Mouse (Mus musculus): ENCODE measurements around the gene Arl3. TPM values are rescaled to one million over a fixed set of nuclear protein-coding genes. Genes with fewer than 3 reads are reported as not detected.

The Arl3 gene
- polyA plus RNA-seq, 1 experiment: 266 TPM

DNA sequence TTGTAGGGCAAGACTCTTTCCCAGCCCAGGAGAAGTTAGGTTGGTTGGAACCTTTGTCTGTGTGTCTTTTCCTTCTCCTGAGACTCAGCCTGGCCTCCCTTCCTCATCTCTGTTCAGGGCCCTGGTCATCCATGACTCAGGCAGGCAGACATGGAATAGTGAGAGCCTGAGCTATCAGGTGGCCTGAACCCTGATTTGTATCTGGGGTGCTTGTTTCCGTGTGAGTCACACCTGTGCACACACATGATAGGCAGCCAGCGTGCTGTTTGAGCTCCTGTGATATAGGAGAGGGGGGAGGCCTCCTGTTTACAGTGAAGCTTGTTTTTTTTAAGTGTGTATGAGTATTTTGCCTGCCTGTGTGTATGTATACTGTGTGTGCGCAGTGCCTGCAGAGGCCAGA lies 63.8 kb downstream of the Arl3 start:
- H3K36me3 ChIP-seq (ENCODE audit: control insufficient read depth, insufficient read depth, low read length): no peaks in the 10 kb centered on the region
- TF ChIP-seq POLR2A (IDR thresholded peaks at IDR 0.05; ENCODE audit: control insufficient read depth, low read depth, low read length) (no peak), CTCF (IDR thresholded peaks at IDR 0.05; ENCODE audit: control insufficient read depth, insufficient read depth, insufficient replicate concordance, low read depth, low read length) (no peak)
- no peaks in the 10 kb centered on the region for H3K27me3 ChIP-seq (ENCODE audit: control insufficient read depth, insufficient read depth, low read length)
- no peak overlapping the region for H3K27ac ChIP-seq (ENCODE audit: control insufficient read depth, insufficient read depth, low read depth, low read length)
- no peak overlapping the region for H3K4me3 ChIP-seq (ENCODE audit: control insufficient read depth, low read depth, low read length)
- H3K4me1 ChIP-seq (ENCODE audit: control insufficient read depth, insufficient read depth, low read length): peaks cover 4% of the 10 kb centered on the region

DNA sequence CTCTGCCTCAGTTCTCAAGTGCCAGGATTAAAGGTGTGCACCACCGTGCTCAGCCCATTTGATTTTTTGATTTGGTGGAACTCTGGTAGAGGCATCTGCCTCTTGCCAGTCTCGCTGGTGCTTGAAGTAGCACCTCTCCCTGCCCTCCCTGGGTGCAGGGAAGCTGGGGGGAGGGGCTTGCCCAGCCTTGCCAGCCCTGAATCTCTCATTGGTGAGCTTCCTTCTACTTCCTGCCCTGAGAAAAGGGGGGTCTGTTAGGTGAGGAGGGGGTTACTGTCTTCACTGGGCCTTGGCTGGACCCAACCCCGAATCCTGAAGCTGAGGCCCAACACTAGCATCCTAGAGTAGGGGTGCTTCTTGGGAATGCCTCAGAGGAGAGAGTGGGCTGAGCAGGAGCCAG lies 64.3 kb downstream of the Arl3 start:
- Histone ChIP-seq H3K36me3 (ENCODE audit: control insufficient read depth, insufficient read depth, low read length) (no peaks in the 10 kb centered on the region), H3K27me3 (ENCODE audit: control insufficient read depth, insufficient read depth, low read length) (no peaks in the 10 kb centered on the region), H3K4me1 (ENCODE audit: control insufficient read depth, insufficient read depth, low read length) (peaks cover 5% of the 10 kb centered on the region), H3K27ac (ENCODE audit: control insufficient read depth, insufficient read depth, low read depth, low read length) (no peak overlapping the region), H3K4me3 (ENCODE audit: control insufficient read depth, low read depth, low read length) (no peak overlapping the region)
- no peak for TF ChIP-seq CTCF (IDR thresholded peaks at IDR 0.05; ENCODE audit: control insufficient read depth, insufficient read depth, insufficient replicate concordance, low read depth, low read length)

DNA sequence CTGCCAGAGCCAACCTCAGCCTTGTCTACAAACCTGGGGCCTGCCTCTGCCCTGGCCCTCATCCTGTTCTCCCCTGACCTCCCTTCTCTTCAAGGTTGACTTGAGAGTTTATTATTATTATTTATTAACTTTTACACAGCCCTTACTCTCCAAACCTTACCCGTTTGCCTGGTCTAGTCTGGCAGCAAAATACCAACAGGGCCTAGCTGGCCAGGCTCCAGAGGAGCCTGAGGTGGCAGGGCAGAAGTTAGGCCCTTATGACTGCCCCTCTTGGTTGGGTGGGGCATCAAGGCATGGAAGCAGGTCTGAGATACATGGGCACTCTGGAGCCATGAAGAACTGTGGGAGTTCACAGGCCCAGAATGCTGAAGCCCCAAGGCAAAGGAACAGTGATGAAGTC lies 65.2 kb downstream of the Arl3 start:
- Histone ChIP-seq H3K4me3 (ENCODE audit: control insufficient read depth, low read depth, low read length) (no peak overlapping the region), H3K36me3 (ENCODE audit: control insufficient read depth, insufficient read depth, low read length) (no peaks in the 10 kb centered on the region), H3K27me3 (ENCODE audit: control insufficient read depth, insufficient read depth, low read length) (no peaks in the 10 kb centered on the region), H3K4me1 (ENCODE audit: control insufficient read depth, insufficient read depth, low read length) (peaks cover 6% of the 10 kb centered on the region), H3K27ac (ENCODE audit: control insufficient read depth, insufficient read depth, low read depth, low read length) (no peak overlapping the region)
- no peak for TF ChIP-seq POLR2A (IDR thresholded peaks at IDR 0.05; ENCODE audit: control insufficient read depth, low read depth, low read length)
- TF ChIP-seq CTCF (IDR thresholded peaks at IDR 0.05; ENCODE audit: control insufficient read depth, insufficient read depth, insufficient replicate concordance, low read depth, low read length): no peak

DNA sequence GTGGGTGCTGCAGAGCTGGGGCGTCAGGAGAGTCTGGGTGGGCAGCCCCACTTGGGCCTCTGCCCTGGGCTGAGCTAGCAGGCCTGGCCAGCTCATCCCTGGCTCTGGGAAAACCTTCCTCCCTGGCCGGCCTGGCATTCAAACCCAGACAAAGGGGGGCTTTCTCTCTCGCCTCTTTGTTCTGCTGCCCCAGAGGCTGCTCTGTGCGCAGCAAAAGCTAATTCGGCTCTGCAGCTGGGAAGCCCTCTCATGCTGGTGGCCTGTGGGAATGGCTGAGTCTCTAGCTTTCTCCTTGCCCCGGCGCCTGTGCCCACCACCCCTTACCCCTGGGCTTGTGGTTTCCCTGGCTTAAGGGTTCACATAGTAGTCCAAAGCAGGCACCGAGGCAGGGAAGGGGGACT lies 65.8 kb downstream of the Arl3 start:
- no peaks in the 10 kb centered on the region for H3K36me3 ChIP-seq (ENCODE audit: control insufficient read depth, insufficient read depth, low read length)
- no peak overlapping the region for H3K27ac ChIP-seq (ENCODE audit: control insufficient read depth, insufficient read depth, low read depth, low read length)
- peaks cover 12% of the 10 kb centered on the region for H3K4me1 ChIP-seq (ENCODE audit: control insufficient read depth, insufficient read depth, low read length)
- H3K4me3 ChIP-seq (ENCODE audit: control insufficient read depth, low read depth, low read length): no peak overlapping the region
- no peaks in the 10 kb centered on the region for H3K27me3 ChIP-seq (ENCODE audit: control insufficient read depth, insufficient read depth, low read length)
- TF ChIP-seq POLR2A (IDR thresholded peaks at IDR 0.05; ENCODE audit: control insufficient read depth, low read depth, low read length) (no peak), CTCF (IDR thresholded peaks at IDR 0.05; ENCODE audit: control insufficient read depth, insufficient read depth, insufficient replicate concordance, low read depth, low read length) (no peak)

DNA sequence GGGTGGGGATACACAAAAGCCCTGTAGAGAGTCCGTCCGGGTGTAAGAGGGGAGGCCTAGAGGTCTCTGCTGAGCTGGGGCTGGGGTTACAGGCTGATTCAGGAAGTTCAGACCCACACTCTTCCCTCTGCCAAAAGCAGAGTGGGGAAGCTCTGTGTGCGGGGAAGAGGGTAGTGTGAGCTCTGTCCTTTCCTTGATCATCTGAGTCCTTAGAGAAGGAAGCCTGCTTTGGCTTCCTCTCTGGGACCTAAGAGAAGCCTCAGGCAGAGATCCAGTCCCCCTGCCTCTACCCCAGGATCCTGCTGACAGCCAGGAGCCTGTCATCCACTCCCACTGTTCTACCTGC lies 66.7 kb downstream of the Arl3 start:
- H3K27ac ChIP-seq (ENCODE audit: control insufficient read depth, insufficient read depth, low read depth, low read length): no peak overlapping the region
- no peak for TF ChIP-seq CTCF (IDR thresholded peaks at IDR 0.05; ENCODE audit: control insufficient read depth, insufficient read depth, insufficient replicate concordance, low read depth, low read length)
- peaks cover 15% of the 10 kb centered on the region for H3K4me1 ChIP-seq (ENCODE audit: control insufficient read depth, insufficient read depth, low read length)
- H3K27me3 ChIP-seq (ENCODE audit: control insufficient read depth, insufficient read depth, low read length): no peaks in the 10 kb centered on the region
- H3K36me3 ChIP-seq (ENCODE audit: control insufficient read depth, insufficient read depth, low read length): no peaks in the 10 kb centered on the region
- no peak overlapping the region for H3K4me3 ChIP-seq (ENCODE audit: control insufficient read depth, low read depth, low read length)

DNA sequence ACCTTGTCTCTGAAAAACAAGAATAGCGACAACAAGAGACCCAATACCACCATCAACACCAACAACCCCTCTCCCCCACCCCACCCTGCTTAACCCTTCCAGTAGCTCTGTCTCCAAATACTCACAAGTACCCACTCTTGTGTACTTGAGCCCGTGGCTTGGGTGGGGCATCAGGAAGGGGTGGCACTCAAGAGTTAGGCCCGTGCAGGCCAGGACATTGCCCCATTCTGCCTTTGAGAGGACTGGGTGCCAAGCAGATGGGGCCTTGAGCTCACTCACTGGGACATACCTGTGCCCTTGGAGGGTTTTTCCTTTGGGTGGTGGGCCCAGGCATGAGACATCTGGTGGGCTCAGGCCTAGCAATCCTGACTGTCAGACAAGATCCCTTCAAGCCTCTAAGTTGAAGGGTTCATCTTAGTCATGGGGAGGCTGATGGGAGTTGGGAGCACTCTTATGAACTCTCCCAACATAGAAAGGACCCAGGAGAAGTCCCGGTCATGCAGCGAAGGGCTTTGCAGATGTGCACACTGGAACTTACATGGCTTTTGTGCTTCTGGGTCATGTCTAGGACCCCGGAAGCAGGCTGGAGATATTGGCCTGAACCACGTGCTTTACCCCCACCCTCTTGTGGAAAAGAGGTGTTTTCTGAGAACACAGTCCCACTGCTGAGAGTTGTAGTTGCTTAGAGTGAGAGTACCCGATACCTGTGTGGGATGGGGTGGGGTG lies 67.2 kb downstream of the Arl3 start:
- no peaks in the 10 kb centered on the region for H3K36me3 ChIP-seq (ENCODE audit: control insufficient read depth, insufficient read depth, low read length)

DNA sequence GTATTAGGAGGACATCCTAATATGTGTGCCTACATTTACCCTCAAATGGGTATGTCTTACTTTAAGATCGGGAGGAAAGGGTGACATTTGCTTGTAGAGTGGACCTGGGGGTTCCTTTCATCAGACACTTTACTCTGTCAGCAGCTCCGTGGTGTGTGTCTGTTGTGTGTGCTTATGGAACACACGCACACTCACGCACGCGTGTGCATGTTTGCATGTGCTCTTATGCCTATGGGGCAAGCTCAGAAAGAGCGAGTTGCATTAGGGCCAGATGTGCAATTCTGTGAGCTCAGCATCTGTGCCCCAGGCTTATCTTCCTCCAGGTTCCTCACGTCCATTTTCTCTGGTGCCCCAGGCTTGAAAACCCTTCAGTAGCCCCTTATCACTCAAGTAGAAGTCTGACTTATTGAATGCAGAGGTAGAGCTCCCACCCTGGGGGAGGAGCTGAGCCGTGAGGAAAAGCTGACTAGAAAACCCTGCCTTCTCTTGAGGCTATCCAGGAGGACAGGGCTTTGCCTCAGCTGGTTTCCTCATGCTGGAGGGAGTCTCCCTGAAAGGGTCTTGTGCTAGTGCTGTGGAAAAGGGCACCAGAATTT lies 68.1 kb downstream of the Arl3 start:
- Histone ChIP-seq H3K36me3 (ENCODE audit: control insufficient read depth, insufficient read depth, low read length) (no peaks in the 10 kb centered on the region), H3K27me3 (ENCODE audit: control insufficient read depth, insufficient read depth, low read length) (no peaks in the 10 kb centered on the region), H3K4me1 (ENCODE audit: control insufficient read depth, insufficient read depth, low read length) (peaks cover 24% of the 10 kb centered on the region), H3K4me3 (ENCODE audit: control insufficient read depth, low read depth, low read length) (no peak overlapping the region), H3K27ac (ENCODE audit: control insufficient read depth, insufficient read depth, low read depth, low read length) (no peak overlapping the region)
- TF ChIP-seq CTCF (IDR thresholded peaks at IDR 0.05; ENCODE audit: control insufficient read depth, insufficient read depth, insufficient replicate concordance, low read depth, low read length) (no peak), POLR2A (IDR thresholded peaks at IDR 0.05; ENCODE audit: control insufficient read depth, low read depth, low read length) (no peak)

More for the DNA sequence above, 67.2 kb downstream of the Arl3 start:
- no peak overlapping the region for H3K4me3 ChIP-seq (ENCODE audit: control insufficient read depth, low read depth, low read length)
- peaks cover 17% of the 10 kb centered on the region for H3K4me1 ChIP-seq (ENCODE audit: control insufficient read depth, insufficient read depth, low read length)
- H3K27me3 ChIP-seq (ENCODE audit: control insufficient read depth, insufficient read depth, low read length): no peaks in the 10 kb centered on the region
- no peak overlapping the region for H3K27ac ChIP-seq (ENCODE audit: control insufficient read depth, insufficient read depth, low read depth, low read length)
- TF ChIP-seq CTCF (IDR thresholded peaks at IDR 0.05; ENCODE audit: control insufficient read depth, insufficient read depth, insufficient replicate concordance, low read depth, low read length) (no peak), POLR2A (IDR thresholded peaks at IDR 0.05; ENCODE audit: control insufficient read depth, low read depth, low read length) (no peak)
